Mouse (Mus musculus): ENCODE data around the gene Slc44a5. TPM values are rescaled to one million over a fixed set of nuclear protein-coding genes. Genes with fewer than 3 reads are reported as not detected.
"Not testable (repeated sequence)": the region's sequence is repeated elsewhere in the genome, so short reads cannot be mapped to it uniquely, and the experiment has no call there.

Slc44a5 gene
- total and polyA plus RNA-seq, 2 experiments: not detected

DNA sequence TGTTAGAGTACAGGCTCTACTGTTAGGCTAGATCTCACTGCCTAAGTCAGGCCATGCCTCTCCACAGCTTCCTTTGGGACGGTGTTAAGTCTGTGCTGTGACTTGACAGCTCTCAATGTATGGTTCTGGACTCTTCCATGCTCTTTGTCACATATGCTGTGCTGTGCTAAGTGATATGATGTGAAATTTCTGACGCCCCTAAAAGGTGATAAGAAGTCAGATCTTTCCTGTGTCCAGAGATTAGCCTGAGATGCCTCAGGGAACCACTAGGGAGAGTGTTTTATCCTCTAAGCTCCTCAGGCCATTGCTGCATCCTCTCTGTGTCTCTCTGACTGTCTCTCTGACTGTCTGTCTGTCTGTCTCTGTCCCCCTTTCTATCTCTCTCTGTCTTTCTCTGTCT, 84.2 kb downstream of the Slc44a5 start:
- no peaks in the 10 kb centered on the region for H3K36me3 ChIP-seq (ENCODE audit: control insufficient read depth, insufficient read depth, low read length)
- WGBS: 68% methylated on average over 2 of the region's 2 CpGs
- no peaks in the 10 kb centered on the region for H3K27me3 ChIP-seq (ENCODE audit: control insufficient read depth, insufficient read depth, low read length)
- no peaks in the 10 kb centered on the region for H3K79me2 ChIP-seq (ENCODE audit: control insufficient read depth, insufficient read depth, low read length)
- H3K4me1 ChIP-seq (ENCODE audit: control insufficient read depth, insufficient read depth, low read length): no peaks in the 10 kb centered on the region
- no peak for DNase-seq (ENCODE audit: extremely low read depth, low read depth, low spot score)
- no peak overlapping the region for H3K9ac ChIP-seq (ENCODE audit: low read depth, low read length)
- no peak for TF ChIP-seq POLR2A (IDR thresholded peaks at IDR 0.05; ENCODE audit: extremely low read depth, insufficient read depth, low read length)
- TF ChIP-seq CTCF (IDR thresholded peaks at IDR 0.05; ENCODE audit: low read depth, low read length): no peak
- H3K4me3 ChIP-seq (ENCODE audit: insufficient read depth, low read depth, low read length): no peak overlapping the region
- H3K27ac ChIP-seq (replicated peaks; ENCODE audit: insufficient read depth, low read depth, low read length): no peak overlapping the region

DNA sequence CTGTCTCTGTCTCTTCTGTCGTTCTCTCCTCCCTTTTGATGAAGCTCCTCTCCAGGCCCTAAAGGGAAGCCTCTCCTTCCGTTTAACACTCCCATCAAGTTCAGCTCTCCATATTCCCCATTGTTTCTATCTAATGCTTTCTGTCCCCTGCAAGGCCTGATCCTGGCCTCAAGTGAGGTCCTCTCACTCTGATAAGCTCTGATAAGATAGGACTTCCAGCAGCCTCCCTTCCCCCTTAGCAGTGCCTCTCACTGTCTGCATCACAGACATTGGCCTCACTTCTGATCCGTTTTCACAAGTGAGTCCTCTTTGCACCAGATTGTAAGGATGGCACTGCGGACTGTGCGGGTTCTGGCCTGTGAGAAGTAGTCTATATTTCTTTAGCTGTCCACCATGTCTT, 85.0 kb downstream of the Slc44a5 start:
- no peak for DNase-seq (ENCODE audit: extremely low read depth, low read depth, low spot score)
- TF ChIP-seq CTCF (IDR thresholded peaks at IDR 0.05; ENCODE audit: low read depth, low read length): no peak
- no peak for TF ChIP-seq POLR2A (IDR thresholded peaks at IDR 0.05; ENCODE audit: extremely low read depth, insufficient read depth, low read length)
- no peaks in the 10 kb centered on the region for H3K36me3 ChIP-seq (ENCODE audit: control insufficient read depth, insufficient read depth, low read length)
- H3K9ac ChIP-seq (ENCODE audit: low read depth, low read length): no peak overlapping the region
- H3K4me3 ChIP-seq (ENCODE audit: insufficient read depth, low read depth, low read length): no peak overlapping the region
- no peaks in the 10 kb centered on the region for H3K4me1 ChIP-seq (ENCODE audit: control insufficient read depth, insufficient read depth, low read length)
- H3K27ac ChIP-seq (replicated peaks; ENCODE audit: insufficient read depth, low read depth, low read length): no peak overlapping the region
- no peaks in the 10 kb centered on the region for H3K27me3 ChIP-seq (ENCODE audit: control insufficient read depth, insufficient read depth, low read length)
- 58% methylated on average over 5 of the region's 5 CpGs for WGBS
- no peaks in the 10 kb centered on the region for H3K79me2 ChIP-seq (ENCODE audit: control insufficient read depth, insufficient read depth, low read length)

DNA sequence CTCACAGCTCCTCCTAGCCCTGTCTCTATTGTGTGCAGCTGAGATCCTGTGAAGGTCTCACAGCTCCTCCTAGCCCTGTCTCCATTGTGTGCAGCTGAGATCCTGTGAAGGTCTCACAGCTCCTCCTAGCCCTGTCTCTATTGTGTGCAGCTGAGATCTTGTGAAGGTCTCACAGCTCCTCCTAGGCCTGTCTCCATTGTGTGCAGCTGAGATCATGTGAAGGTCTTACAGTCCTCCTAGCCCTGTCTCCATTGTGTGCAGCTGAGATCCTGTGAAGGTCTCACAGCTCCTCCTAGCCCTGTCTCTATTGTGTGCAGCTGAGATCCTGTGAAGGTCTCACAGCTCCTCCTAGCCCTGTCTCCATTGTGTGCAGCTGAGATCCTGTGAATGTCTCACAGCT, 98.8 kb downstream of the Slc44a5 start:
- DNase-seq (ENCODE audit: extremely low read depth, low read depth, low spot score); H3K27ac ChIP-seq (replicated peaks; ENCODE audit: insufficient read depth, low read depth, low read length); H3K4me1 ChIP-seq (ENCODE audit: control insufficient read depth, insufficient read depth, low read length); H3K4me3 ChIP-seq (ENCODE audit: insufficient read depth, low read depth, low read length); H3K79me2 ChIP-seq (ENCODE audit: control insufficient read depth, insufficient read depth, low read length); H3K36me3 ChIP-seq (ENCODE audit: control insufficient read depth, insufficient read depth, low read length); H3K27me3 ChIP-seq (ENCODE audit: control insufficient read depth, insufficient read depth, low read length); H3K9ac ChIP-seq (ENCODE audit: low read depth, low read length): not testable (repeated sequence)

DNA sequence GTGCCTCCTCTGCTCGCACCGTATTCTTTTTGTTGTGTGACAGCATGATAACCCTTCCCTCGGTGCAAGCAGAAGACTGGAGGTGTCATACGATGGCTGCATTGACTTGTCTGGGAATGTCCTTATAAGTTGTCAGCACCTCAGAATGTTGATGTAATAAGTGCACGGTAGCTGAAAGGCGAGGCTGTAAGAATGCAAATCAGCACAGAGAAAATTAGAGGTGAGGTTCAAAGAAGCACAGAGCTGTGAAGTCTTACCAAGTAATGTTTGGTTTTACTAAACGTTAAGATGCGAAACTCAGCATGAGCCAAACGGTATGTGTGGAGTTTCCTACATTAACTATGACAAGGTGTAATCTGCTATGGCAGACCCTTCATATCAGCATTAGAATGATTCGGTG, 102.5 kb downstream of the Slc44a5 start:
- Histone ChIP-seq H3K27me3 (ENCODE audit: control insufficient read depth, insufficient read depth, low read length) (no peaks in the 10 kb centered on the region), H3K4me1 (ENCODE audit: control insufficient read depth, insufficient read depth, low read length) (no peaks in the 10 kb centered on the region), H3K27ac (replicated peaks; ENCODE audit: insufficient read depth, low read depth, low read length) (no peak overlapping the region), H3K79me2 (ENCODE audit: control insufficient read depth, insufficient read depth, low read length) (no peaks in the 10 kb centered on the region), H3K4me3 (ENCODE audit: insufficient read depth, low read depth, low read length) (no peak overlapping the region), H3K36me3 (ENCODE audit: control insufficient read depth, insufficient read depth, low read length) (no peaks in the 10 kb centered on the region), H3K9ac (ENCODE audit: low read depth, low read length) (no peak overlapping the region)
- 84% methylated on average over 10 of the region's 10 CpGs for WGBS
- DNase-seq (ENCODE audit: extremely low read depth, low read depth, low spot score): no peak
- TF ChIP-seq POLR2A (IDR thresholded peaks at IDR 0.05; ENCODE audit: extremely low read depth, insufficient read depth, low read length) (no peak), CTCF (IDR thresholded peaks at IDR 0.05; ENCODE audit: low read depth, low read length) (no peak)

DNA sequence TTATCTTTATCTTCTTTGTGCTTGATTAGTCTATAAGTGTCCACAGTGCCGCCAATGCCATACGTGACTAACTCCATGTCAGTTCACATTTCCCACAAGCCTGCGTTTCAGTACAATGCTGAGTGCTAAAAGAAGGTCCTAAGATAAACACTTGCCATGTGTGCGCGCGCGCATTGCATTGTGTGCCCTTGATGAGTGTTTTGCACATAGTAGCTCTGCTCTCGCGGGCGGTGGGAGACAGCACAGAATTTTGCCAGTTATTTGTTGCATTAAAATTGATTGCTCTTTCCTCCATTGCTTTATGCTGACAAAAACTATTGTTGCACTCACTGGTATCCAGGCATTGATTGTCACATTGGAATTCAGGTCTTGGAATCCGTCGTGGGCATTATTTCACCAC, 108.5 kb downstream of the Slc44a5 start:
- Histone ChIP-seq H3K4me1 (ENCODE audit: control insufficient read depth, insufficient read depth, low read length) (no peaks in the 10 kb centered on the region), H3K79me2 (ENCODE audit: control insufficient read depth, insufficient read depth, low read length) (no peaks in the 10 kb centered on the region), H3K4me3 (ENCODE audit: insufficient read depth, low read depth, low read length) (no peak overlapping the region), H3K27ac (replicated peaks; ENCODE audit: insufficient read depth, low read depth, low read length) (no peak overlapping the region), H3K9ac (ENCODE audit: low read depth, low read length) (no peak overlapping the region), H3K27me3 (ENCODE audit: control insufficient read depth, insufficient read depth, low read length) (no peaks in the 10 kb centered on the region), H3K36me3 (ENCODE audit: control insufficient read depth, insufficient read depth, low read length) (no peaks in the 10 kb centered on the region)
- no peak for DNase-seq (ENCODE audit: extremely low read depth, low read depth, low spot score)
- 86% methylated on average over 12 of the region's 12 CpGs for WGBS
- TF ChIP-seq CTCF (IDR thresholded peaks at IDR 0.05; ENCODE audit: low read depth, low read length) (no peak), POLR2A (IDR thresholded peaks at IDR 0.05; ENCODE audit: extremely low read depth, insufficient read depth, low read length) (no peak)

DNA sequence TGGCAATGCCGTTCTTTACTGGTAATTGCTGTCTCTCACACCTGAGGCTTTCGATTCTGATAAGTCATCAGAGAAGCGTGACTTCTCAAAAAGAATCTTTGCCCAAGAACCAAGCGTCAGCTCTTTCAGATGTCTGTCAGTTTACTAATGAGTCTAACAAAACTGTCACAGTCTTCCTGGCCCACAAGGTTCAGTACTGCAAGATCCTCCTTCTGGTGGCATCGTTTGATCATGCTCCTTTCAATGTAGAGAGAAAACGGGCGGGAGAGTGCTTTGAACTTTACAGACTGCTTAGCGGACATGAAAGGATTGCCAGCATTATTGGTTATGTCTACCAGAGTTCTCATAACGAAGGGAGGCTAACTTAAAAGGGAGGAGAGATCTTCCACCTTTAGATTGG, 109.0 kb downstream of the Slc44a5 start:
- Histone ChIP-seq H3K27me3 (ENCODE audit: control insufficient read depth, insufficient read depth, low read length) (no peaks in the 10 kb centered on the region), H3K9ac (ENCODE audit: low read depth, low read length) (no peak overlapping the region), H3K36me3 (ENCODE audit: control insufficient read depth, insufficient read depth, low read length) (no peaks in the 10 kb centered on the region), H3K4me3 (ENCODE audit: insufficient read depth, low read depth, low read length) (no peak overlapping the region), H3K27ac (replicated peaks; ENCODE audit: insufficient read depth, low read depth, low read length) (no peak overlapping the region), H3K4me1 (ENCODE audit: control insufficient read depth, insufficient read depth, low read length) (no peaks in the 10 kb centered on the region), H3K79me2 (ENCODE audit: control insufficient read depth, insufficient read depth, low read length) (no peaks in the 10 kb centered on the region)
- DNase-seq (ENCODE audit: extremely low read depth, low read depth, low spot score): no peak
- WGBS: 70% methylated on average over 9 of the region's 9 CpGs
- no peak for TF ChIP-seq POLR2A (IDR thresholded peaks at IDR 0.05; ENCODE audit: extremely low read depth, insufficient read depth, low read length)
- no peak for TF ChIP-seq CTCF (IDR thresholded peaks at IDR 0.05; ENCODE audit: low read depth, low read length)
